Mouse (Mus musculus): ENCODE data around the gene Ptpn6.

The Ptpn6 gene

DNA sequence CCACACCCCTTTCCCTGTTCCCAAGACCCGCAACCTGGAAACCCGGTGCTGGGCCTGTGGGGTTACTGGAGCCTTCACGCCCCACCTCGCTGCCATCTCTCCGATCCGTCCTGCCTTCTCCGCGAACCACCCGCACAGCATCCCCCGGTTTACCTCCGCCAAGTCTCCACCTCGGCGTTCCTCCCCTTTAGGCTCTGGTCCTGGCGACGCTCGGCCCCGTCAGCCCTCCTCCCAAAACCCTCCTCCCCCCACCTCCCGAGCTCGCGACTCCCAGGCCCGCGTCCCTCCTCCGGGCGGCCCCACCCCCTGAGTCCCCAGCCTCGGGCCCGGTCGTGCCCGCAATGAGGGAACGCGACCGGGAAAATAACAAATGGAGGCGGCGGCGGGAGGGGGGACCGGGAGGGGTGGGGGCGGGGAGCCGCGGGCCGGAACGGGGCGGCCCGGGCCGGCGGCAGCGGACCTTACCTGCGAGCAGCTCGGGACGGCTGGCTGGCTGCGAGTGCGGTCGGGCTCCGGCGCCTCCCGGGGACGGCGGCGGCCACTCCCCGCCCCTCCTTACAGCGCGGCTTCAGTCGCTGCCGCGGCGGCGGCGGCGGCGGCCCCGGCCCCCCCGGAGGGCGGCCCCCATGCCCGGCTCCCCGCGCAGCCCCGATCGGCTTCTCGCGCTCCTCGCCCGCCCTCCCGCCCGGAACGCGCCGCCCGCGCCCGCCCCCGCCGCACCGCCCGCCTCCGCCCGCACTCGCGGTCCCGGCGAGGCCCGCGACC lies 17.5 kb upstream of the Ptpn6 start, which contains the start of the genes Gm45234 and Atn1:
Gene Gm45234, minus strand, starts transcription at position 191 of the 765 bp plus-strand sequence.
Gene Atn1, minus strand, starts transcription at position 694 of the 765 bp plus-strand sequence.
- no peak for DNase-seq (ENCODE audit: low spot score in 2 of 2)

DNA sequence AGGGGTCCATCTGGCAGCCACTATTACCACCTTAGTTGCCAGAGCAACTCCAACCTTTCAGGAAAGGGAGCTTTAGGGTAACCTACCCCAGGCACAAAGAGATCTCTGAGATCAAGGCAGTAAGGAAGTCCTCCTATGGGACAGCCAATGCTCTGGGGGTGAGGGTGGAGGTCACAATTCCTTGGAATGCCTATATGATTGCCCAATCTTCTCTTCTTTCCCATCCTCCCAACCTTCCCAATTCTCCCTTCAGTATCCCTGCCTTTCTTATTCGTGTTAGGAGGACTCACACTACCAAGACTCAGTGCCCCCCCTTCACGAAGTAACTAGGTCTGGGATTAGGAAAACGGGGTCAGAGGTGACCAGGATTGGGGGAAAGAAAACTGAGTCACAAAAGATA lies 16.8 kb upstream of the Ptpn6 start:
- DNase-seq (ENCODE audit: low spot score in 2 of 2), result no peak

DNA sequence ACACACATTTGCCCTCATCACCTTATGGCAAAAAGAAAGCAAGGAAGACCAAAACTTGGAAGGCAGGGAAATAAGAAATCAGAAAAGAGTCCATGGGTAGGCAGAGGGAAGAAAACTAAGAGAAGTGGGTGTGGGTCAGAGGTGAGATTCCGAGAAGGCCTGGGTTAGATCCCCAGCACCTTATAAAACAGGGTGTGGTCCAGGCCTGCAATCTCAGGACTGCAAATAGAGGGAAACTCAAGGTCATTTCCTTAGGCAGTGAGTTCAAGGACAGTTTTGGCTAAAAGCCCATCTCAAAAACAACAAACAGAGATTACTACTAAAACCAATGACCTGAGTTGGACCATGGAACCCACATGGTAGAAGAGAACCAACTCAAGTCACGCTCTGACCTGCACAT lies 15.3 kb upstream of the Ptpn6 start:
- DNase-seq (ENCODE audit: low spot score in 2 of 2), result no peak

DNA sequence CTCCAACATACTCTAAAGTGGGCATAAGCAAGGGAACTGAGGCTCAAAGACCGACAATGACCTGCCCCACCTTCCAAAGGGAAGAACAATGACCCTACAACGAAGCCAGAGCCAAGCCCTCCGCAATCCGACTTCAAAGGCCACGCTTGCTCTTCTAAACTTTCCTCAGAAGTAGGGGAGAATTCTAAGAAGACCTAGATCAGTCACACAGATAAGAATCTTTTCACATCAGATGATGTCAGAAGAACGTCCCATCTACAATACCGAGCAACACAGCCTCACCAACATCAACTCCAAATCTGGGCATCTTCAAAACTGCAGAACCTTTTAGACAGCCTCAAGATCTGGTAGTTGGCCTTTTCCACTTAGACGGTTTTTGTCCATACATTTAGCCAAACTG lies 11.9 kb upstream of the Ptpn6 start:
- DNase-seq (ENCODE audit: low spot score in 2 of 2), result no peak

DNA sequence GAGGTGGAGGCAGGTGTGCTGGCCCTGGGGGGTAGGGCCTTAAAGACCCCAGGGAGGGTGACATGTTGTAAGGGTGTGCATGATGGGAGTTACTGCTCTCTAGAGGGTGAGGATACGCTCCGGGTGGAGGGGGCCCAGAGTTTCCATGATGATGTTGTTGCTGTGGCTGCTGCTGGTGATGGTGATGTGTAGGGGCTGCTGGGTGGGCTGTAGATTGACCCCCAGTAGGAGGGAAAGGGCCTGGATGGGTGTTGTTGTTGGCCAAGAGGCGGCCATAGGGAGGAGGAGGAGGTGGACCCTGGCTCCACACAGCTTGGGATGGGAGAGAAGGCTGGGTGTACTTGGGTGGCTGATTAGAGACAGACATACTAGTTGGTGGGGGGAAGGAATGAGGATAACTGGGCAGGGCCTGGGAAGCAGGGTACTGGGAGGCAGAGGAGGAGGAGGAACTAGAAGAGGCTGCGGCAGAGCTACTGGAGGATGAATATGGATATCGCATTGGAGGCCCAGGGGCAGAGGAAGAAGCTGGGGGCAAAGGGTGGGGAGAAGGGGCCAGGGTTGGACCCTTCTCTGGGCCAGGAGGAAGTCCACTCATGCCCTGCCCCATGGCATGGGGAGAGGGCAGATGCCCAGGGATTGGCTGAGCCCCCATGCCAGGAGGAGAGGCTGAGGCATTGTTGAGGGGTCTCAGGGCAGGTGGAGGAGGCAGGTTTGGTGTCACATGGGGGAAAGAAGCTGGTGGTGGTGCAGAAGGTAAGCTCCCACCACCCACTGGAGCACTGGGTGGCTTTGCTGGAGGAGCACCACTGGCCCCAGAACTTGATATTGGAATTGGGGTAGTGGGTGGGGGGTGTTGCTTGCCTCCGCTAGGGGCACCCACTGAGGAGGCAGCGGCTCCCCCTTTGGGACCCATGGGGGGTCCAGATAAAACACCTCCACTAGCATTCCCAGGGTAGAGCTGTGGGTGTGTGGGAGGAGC lies 8.4 kb upstream of the Ptpn6 start:
- no peak for DNase-seq (ENCODE audit: low spot score in 2 of 2)

DNA sequence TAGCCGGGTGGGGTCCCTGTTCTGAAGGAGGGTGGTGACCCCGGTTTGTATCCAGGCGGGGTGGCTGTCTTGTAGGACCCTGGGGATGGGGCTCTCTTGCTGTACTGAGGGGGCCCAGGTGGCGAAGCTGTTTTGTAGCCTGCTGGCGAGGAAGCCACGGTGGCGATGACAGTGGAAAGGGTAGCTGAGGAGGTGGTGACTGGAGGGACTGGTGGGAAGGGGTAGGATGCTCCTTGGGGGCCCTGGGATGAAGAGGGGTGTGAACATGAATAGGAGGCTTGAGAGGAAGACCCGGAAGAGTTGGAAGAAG lies 7.7 kb upstream of the Ptpn6 start:
- DNase-seq (ENCODE audit: low spot score in 2 of 2), result no peak

DNA sequence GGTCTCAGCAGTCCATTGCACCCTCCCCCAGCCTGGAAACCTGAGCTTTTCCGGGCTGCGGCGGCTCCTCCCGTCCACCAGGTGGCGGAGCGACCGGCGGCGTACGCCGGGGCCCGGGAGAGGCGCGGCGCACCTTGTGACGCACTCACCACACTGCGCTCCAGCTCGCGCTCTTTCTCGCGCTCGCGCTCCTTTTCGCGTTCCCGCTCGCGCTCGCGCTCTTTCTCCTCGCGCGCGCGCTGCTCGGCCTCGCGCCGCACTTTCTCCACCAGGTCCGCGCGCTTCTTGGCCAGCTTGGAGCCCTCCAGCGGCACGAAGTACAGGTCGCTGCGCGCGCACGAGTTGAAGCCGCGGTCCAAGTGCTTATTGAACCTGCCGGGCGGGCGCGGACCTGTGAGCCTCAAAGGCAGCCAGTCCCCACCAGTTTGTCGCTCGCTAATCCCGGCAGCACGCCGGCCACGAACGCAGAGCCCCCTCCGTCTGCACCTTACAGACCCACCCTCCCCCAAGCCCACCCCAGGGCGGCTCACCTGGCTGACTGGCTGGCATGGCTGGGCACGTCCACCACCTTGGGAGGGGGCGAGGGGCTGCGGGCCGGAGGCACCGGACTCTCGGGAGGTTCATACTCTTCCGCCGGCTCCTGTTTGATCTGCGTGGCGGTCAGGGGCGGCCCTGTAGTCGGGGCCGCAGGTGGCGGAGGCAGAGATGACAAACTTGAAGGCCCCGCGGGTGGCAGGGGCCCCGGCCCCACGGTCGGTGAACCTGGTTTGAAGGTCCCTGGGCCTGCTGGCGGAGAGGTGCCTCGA lies 7.2 kb upstream of the Ptpn6 start:
- peak; percentile 91 to 92 for DNase-seq (ENCODE audit: low spot score in 2 of 2)

DNA sequence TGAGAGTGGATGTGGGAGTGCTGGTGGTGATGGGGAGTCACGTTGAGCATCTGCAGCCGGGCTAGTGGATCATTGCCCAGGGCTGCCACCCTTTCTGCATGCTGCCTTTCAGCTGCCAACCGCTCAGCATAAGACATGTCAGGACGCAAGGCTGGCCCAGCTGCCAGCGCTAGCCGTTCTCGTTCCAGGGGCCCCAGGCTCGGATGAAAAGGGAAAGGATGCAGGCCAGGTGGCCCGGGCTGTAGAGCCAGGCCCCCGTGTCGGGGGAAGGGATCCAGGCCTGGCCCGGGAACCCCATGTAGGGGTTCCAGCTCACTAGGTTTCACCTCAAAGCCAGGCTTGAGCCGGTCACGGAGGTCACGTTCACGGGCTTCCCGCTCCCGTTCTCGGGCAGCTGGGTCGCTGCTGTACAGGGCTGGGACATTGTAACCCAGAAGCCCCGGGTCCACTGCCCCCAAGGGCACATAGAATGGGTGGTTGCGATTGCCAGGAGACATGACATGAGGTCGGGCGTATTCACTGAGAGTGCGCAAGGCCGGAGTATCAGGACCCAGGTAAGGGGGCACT lies 6.3 kb upstream of the Ptpn6 start:
- no peak for DNase-seq (ENCODE audit: low spot score in 2 of 2)

DNA sequence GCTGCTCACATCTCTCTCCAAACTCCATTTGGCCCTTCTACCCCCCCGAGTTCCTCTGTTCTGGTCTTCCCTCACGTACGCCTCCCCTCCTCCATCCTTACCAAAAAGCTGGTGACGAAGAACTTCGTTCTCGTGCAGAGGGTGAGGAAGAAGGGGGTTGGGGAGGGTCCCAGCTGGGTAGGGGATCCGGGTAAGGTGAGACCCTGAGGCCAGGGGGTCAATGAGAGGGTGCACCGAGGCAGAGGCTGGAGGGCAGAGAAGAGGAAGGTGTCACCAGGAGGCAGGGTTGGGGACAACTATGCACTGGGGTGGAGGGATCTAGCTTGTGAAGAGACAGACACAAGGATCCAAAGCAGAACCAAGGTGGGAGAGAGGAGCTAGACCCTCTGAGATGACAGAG lies 5.1 kb upstream of the Ptpn6 start:
- no peak for DNase-seq (ENCODE audit: low spot score in 2 of 2)

DNA sequence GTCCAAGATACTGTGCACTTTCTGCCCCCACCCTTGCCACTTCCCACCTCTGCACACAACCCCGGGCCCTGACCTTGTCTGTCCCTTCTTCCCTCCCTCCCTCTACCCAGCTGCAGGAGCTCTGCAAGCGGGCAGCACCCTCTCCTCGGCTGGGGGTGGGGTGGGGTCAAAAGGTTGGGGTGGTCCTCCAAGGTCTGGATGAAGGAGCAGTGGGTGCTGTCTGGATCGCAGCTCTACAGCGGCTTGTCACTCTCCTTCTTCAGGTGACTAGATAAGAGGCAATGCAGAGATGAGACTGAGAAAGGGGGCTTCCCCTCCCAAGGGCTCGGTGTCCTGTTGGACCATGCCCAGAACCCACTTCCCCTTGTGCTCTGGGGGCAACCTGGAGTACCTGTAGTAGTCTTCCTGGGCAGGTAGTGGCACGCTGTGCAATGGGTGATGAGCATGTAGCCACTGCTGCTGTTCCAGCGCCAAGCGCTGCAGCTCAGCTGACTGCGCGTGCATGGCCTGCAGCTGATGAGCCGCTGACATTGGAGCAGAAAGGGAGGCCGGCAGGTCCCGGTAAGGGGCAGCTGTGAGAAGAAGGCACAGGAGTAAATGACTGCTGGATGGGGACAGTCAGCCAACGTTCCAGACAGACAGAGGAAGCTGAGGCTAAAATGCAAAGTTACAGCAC lies 4.5 kb upstream of the Ptpn6 start:
- DNase-seq (ENCODE audit: low spot score in 2 of 2), result no peak

DNA sequence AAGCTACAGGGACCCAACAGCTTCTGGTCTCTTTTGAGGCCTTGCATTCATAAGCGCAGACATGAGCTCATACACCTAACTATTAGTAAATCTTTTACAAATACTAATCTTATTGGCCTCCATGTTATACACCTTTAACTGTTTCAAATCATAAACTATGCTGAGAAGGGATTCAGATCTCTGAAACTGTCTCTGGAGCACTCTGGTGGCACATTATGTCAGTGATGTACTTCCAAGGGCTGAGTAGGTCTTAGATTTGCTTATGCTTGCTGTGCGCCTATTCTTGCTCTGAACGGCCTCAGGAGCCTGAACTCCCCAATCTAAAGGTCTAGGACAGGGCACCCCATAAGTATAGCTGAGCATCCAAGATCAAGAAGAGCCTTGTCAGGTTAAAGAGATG lies 3.3 kb upstream of the Ptpn6 start:
- no peak for DNase-seq (ENCODE audit: low spot score in 2 of 2)

DNA sequence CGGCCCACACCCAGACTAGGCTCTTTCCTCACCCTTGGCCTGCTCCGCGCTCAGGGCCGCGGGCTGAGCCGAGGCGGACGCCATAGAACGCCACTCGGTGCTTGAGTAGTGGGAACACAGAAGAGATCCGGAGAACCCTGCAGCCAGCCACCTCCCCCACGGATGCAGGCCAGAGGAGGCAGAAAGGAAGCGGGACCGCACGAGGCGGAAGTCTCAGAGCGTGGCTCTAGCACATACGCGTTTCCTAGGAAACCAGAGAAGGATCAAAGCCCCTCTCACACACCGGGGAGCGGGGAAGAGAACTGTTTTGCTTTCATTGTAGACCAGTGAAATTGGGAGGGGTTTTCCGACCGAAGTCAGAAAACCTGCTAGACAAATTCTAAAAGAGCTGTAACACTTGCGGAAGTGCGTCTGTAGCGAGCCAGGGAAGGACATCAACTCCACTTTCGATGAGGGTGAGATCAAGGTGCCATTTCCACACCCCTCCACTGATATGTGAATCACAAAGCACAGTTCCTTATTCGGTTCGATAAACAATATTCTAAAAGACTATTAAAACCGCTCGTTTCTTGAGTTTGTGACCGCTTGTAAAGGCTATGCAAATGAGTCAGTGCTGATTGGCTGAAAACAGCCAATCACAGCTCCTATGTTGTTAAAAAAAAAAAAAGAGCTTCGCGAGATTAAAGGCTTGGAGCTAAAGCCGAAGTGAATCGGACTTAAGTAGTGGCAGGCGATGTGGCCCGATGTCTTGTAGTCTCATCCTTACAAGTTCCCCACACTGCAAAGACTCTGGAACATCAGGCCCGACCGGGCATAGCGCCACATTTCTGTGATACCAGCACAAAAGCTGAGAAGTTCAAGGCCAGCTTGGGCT lies 2.6 kb upstream of the Ptpn6 start, which contains the start of gene Grcc10:
Gene Grcc10, minus strand, starts transcription at position 487 of the 874 bp plus-strand sequence.
- peak; percentile 83 to 90 for DNase-seq (ENCODE audit: low spot score in 2 of 2)

DNA sequence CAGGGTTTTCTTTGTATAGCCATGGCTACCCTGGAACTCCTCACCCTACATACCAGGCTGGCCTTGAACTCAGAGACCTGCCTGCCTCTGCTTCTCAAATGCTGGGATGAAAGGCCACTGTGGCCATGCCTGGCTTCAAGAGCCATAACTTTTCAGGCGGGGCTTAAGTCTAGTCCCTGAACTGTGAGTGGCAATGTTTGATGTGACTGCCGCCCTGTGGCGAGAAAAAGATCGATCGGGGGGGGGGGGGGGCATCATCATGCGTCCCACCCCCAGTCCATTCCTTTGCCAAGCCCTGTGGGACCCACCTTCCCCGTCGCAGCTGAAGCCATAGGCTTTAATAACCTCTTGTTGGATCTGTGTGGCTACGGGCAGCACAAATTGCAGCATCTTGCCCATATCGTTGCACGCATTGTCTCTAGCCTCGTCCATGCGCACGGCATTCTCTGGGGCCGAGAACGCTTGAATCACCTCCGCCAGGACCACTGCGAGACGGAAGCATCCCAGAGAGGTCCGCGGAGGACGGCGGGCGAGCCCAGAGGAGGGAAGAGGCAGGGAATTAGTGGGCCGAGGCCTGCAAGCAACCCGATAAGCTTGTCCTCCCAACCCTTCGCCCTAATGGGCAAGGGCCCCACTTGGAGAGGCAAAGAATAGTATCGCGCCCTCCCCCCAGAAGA lies 1.8 kb upstream of the Ptpn6 start:
- DNase-seq (ENCODE audit: low spot score in 2 of 2), result peak in 1 of 2 experiments; percentile 63

DNA sequence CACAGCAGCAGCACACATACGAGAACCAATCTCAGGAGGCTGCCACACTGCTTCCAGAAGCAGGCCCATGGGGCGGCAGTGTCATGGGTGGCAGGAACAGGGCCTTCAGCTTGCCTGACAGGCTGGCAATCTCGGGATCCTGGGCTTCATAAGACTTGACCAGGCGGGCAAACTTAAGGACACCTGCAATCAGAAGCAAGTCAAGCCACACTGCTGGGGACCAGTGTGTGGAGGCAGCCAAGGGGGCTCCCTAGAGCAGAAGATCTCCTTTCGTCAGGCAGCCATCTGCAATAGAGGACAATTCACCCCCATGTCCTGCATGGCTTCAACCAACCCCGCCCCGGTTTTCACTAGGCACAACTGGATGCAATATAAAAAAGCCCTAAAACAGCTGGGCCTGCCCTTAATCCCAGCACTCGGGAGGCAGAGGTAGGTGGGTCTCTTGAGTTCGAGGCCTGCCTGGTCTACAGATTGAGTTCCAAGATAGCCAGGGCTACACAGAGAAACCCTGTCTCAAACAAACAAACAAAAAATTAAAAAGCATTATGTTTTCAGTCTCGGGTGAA lies 800 bp upstream of the Ptpn6 start:
- no peak for DNase-seq (ENCODE audit: low spot score in 2 of 2)

DNA sequence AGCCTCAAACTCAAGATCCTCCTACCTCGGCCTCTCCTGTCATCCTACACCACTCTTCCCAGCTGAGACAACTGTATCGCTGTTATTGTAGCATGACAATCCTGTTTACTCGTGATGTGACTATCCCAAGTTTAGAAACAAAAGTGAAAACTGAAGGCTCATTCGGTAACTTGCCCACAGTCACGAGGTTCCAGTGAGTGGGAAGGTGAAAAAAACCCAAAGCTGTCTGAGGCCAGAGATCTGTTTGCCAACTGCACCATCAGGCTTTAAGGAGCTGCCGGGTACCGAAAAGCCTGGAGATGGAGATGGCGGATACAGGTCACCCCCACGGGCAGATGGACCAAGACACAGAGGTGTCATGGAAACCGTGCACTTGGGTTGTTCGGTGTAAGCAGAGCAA lies 1.5 kb downstream of the Ptpn6 start:
- DNase-seq (ENCODE audit: low spot score in 2 of 2), result no peak

DNA sequence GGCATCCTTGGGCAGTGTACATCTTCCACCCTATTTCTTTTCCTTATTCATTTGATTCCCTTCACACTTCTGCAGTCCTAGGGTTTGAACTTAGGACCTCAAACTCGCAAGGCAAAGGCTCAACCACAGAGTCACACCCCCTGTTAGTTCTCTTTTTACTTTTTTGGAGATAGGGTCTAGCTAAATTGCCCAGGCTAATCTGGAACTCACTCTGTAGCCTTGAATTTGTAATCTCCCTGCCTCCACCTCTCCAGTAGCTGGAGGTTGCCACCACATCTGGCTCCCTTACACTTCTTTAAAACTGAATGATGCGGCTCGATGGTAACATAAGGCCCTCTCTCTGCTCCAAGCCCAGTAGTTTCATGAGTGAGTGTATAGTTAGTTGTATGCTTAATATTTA lies 4.1 kb downstream of the Ptpn6 start:
- no peak for DNase-seq (ENCODE audit: low spot score in 2 of 2)

DNA sequence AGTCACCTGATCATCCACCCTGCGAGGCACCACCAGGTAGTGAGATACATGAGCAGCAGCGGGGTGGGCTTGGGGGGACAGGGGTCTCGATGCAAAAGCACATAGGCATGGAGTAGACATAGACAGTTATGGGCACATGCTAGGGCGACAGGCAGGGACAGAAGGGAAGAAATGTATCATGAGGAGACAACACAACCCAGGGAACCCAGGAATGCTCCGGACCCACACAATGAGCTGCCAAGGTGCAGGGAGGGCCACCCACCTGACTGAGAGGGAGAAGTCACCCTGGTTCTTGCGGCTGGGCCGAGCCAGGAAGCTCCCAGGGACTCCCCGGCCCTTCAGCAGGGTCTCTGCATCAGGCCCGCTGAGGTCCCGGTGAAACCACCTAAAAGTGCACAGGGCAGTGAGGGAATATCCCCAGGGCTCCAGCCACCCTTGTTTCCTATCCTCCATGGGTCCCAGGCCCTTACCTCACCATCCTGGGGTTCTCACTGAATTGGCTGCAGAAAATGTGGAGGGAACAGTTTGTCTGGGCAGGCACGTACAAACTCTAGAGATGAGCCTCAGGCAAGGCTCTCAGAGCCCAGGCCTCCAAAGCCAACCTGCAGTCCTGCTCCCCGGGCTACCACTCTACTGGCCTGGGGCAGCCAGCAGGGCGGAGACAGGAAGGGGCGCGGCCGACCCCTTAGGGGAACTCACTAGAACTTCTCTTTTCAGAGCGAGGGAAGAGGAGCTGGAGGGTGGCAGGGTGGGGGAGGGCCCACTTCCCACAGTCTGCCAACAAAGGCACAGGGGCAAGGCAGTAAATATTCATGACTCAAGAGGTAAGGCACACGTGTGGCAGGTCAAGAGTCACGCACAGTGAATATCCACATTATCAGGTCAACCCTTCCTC lies 5.8 kb downstream of the Ptpn6 start:
- DNase-seq (ENCODE audit: low spot score in 2 of 2), result no peak

DNA sequence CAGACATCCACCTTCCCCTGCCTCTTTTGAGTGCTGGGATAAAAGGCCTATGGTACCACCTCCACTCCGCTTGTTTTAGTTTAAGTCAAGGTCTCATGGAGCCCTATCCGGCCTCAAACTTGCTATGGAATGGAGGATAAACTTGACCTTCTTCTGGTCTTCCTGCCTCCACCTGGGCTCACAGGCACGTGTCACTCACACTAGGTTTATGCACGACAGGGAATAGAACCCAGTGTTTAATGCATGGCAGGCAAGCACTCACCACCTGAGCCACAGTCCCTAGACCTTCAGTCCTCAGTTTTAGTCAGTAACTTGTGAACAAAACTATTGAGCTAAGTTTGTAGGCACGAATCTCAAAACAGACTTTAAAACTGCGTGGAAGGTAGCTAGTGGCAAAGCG lies 7.5 kb downstream of the Ptpn6 start:
- no peak for DNase-seq (ENCODE audit: low spot score in 2 of 2)
